Mouse (Mus musculus) hindbrain, postnatal 0 days (tissue): ENCODE results near the gene Fam19a2. TPM values are rescaled to one million over a fixed set of nuclear protein-coding genes. Genes with fewer than 3 reads are reported as not detected.

Experiments
- ATAC-seq: fragments of 200-750 bp; cut with Nextera tagmentation; 2 replicates; pipeline ENCODE4 v1.8.0; 2017; ENCODE audit warnings: mild to moderate bottlenecking, moderate TSS enrichment, moderate library complexity
- DNase-seq: peaks from one replicate; pipeline ENCODE4 v3.0.0-alpha.2; 2015; ENCODE audit warnings: low spot score
- H3K27ac ChIP-seq: fragments of 300-500 bp; sonication (generic); 2 replicates; pipeline ENCODE4 v1.5.1; 2014; ENCODE audit warnings: mild to moderate bottlenecking
- H3K27me3 ChIP-seq: fragments of 300-500 bp; sonication (generic); 2 replicates; pipeline ENCODE4 v1.6.1; 2014; ENCODE audit warnings: low read length, mixed read lengths; ENCODE audit not compliant: insufficient read depth
- H3K36me3 ChIP-seq: fragments of 300-500 bp; sonication (generic); 2 replicates; pipeline ENCODE4 v1.6.1; 2014; ENCODE audit warnings: low read length, mixed read lengths; ENCODE audit not compliant: insufficient read depth
- H3K4me1 ChIP-seq: fragments of 300-500 bp; sonication (generic); 2 replicates; pipeline ENCODE4 v1.6.1; 2014; ENCODE audit warnings: antibody characterized with exemption, low read length, mixed read lengths; ENCODE audit not compliant: insufficient read depth
- H3K4me2 ChIP-seq: fragments of 300-500 bp; sonication (generic); 2 replicates; pipeline ENCODE4 v1.6.1; 2014; ENCODE audit warnings: low read depth, mild to moderate bottlenecking, low read length, moderate library complexity, mixed read lengths
- H3K4me3 ChIP-seq: fragments of 300-500 bp; sonication (generic); 2 replicates; pipeline ENCODE4 v1.5.1; 2014; ENCODE audit warnings: low read length
- H3K9ac ChIP-seq: fragments of 300-500 bp; sonication (generic); replicated peaks from 2 replicates; pipeline ENCODE4 v1.6.1; 2014; ENCODE audit warnings: mild to moderate bottlenecking, low read length, moderate library complexity, mixed read lengths
- H3K9me3 ChIP-seq: fragments of 300-500 bp; sonication (generic); 2 replicates; pipeline ENCODE4 v1.6.1; 2016; ENCODE audit warnings: low read length, mixed read lengths
- CTCF ChIP-seq: IDR thresholded peaks from 2 replicates; pipeline ENCODE4 v1.5.1; 2016; ENCODE audit warnings: antibody characterized with exemption, control low read depth, low read depth
- WGBS: fragments of 180-500 bp; shearing (Covaris S2); extraction: QIAGEN DNeasy Blood & Tissue Kit; methylation state at CpG from one replicate; pipeline ENCODE4 v1.1.7; 2014; 5-methylcytosine and 5-hydroxymethylcytosine counted together
- polyA plus RNA-seq: library from polyadenylated mRNA; unstranded; fragments of >200 nt; fragmentation: Nextera tagmentation; extraction: Ambion mirVana; gene quantifications from 2 replicates; pipeline ENCODE4 v1.2.1, GENCODE M21; 2015
- total RNA-seq: library from RNA; depleted of rRNA; stranded (reverse); fragments of >200 nt; gene quantifications from 2 replicates; pipeline ENCODE4 v1.2.3, GENCODE M21; 2014

Fam19a2 gene
- total and polyA plus RNA-seq, 2 experiments from 2014 or later: 48.9 to 90.5 TPM

GRCm38 (mm10) chr10:123536143-123536542 is 272.3 kb downstream of the Fam19a2 start:
- H3K27me3 ChIP-seq: no peaks in the 10 kb centered on the region
- TF ChIP-seq CTCF: no peak
- DNase-seq (no peak), ATAC-seq (no peak)
- no peak overlapping the region for H3K27ac ChIP-seq
- H3K4me3 ChIP-seq: no peak overlapping the region
- WGBS: 83% methylated on average over 4 of the region's 4 CpGs
- no peak overlapping the region for H3K4me2 ChIP-seq
- H3K9ac ChIP-seq: no peak overlapping the region
- no peaks in the 10 kb centered on the region for H3K9me3 ChIP-seq
- no peaks in the 10 kb centered on the region for H3K36me3 ChIP-seq
- no peaks in the 10 kb centered on the region for H3K4me1 ChIP-seq

DNA sequence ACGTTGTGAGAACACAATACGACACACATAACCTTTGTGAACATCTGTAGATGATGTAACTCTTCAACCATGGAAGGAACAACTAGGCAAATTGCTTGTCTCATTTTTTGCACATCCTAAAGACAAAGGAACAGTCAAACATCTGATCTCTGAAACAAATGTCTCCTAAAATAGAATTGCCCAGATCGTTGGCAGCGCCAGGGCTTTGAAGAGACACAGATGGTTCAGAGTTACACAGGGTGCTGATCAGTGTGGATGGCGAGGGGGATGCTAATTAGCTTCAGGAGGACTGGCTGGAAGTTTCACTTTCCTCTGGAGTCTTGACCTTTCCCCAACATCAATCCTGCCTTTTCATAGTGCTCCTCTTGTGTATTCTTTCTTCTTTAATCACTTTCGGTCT is 284.6 kb downstream of the Fam19a2 start:
- H3K9me3 ChIP-seq: no peaks in the 10 kb centered on the region
- ATAC-seq: no peak
- H3K4me2 ChIP-seq: no peak overlapping the region
- no peak overlapping the region for H3K9ac ChIP-seq
- no peak for TF ChIP-seq CTCF
- no peak overlapping the region for H3K27ac ChIP-seq
- no peaks in the 10 kb centered on the region for H3K36me3 ChIP-seq
- H3K4me1 ChIP-seq: no peaks in the 10 kb centered on the region
- WGBS: 76% methylated on average over 6 of the region's 6 CpGs
- no peak for DNase-seq
- no peak overlapping the region for H3K4me3 ChIP-seq
- no peaks in the 10 kb centered on the region for H3K27me3 ChIP-seq

DNA sequence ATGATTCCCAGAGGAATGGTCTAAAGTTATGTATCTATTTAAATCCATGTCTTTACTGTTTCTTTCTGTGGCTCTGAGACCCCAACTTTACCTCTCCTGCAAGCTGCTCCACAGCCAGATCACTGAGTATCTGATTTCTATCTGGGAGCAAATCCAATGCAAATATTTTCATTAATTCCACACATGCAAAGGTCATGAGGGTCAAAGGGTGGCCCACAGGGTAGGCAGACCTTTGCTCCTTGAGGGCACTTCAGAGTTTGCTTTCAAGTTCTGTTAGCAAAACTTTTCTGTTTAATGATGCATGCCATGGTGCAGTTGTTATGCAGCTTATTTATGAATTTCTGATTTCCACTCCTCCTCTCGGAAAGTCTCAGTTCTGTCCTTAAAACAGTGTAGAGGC is 303.9 kb downstream of the Fam19a2 start:
- ATAC-seq: no peak

GRCm38 (mm10) chr10:123570616-123571188 is 306.9 kb downstream of the Fam19a2 start:
- Histone ChIP-seq H3K4me1 (0 out of 2 replicates have a peak, but pooled peaks cover 3% of the 10 kb centered on the region), H3K27me3 (no peaks in the 10 kb centered on the region), H3K36me3 (no peaks in the 10 kb centered on the region), H3K4me2 (no peak overlapping the region), H3K9me3 (no peaks in the 10 kb centered on the region), H3K27ac (no peak overlapping the region), H3K4me3 (no peak overlapping the region), H3K9ac (no peak overlapping the region)
- no peak for TF ChIP-seq CTCF
- DNase-seq: no peak
- 71% methylated on average over 10 of the region's 10 CpGs for WGBS
- no peak for ATAC-seq

More for the DNA sequence above, 303.9 kb downstream of the Fam19a2 start:
- WGBS: 79% methylated on average over 1 of the region's 1 CpGs
- Histone ChIP-seq H3K27me3 (no peaks in the 10 kb centered on the region), H3K9me3 (no peaks in the 10 kb centered on the region), H3K9ac (no peak overlapping the region), H3K4me3 (no peak overlapping the region), H3K36me3 (no peaks in the 10 kb centered on the region), H3K4me2 (no peak overlapping the region), H3K27ac (no peak overlapping the region), H3K4me1 (0 out of 2 replicates have a peak, but pooled peaks cover 3% of the 10 kb centered on the region)
- no peak for DNase-seq
- TF ChIP-seq CTCF: no peak

DNA sequence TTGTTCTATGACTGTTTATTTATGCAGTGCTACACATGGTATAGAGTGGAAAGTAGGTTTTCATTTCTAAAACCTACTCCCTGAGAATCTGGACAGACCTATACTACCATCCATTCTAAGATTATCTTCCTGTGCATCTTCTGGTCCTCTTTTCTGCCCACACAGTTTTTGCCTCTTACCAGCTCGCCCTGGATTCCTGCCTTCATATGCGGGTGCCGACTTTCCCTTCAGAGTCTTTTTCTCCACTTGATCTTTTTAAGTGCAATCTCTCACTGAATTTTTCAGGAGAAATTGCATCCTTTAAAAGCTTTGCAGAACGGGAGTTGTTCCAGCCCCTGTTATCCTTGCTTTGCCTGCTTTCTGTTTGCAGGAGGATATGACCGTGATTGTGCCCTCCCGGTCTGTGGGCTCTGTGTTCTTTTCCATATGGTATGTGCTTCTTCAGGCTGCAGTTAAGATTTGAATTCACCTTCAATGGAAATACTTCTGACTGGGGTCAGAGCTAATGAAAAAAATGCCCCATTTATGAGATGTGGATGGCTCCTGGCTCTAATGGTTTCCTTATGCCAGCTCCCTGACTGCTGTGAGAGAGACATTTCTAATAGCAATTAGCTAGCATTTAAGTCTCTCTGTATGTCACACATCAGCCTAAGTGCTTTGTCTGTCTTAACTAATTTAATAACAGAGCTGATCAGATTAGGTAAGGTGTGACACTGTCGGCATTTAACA is 308.7 kb downstream of the Fam19a2 start:
- Histone ChIP-seq H3K4me3 (no peak overlapping the region), H3K36me3 (no peaks in the 10 kb centered on the region), H3K4me1 (0 out of 2 replicates have a peak, but pooled peaks cover 3% of the 10 kb centered on the region), H3K4me2 (no peak overlapping the region), H3K9ac (no peak overlapping the region), H3K27ac (no peak overlapping the region), H3K9me3 (no peaks in the 10 kb centered on the region), H3K27me3 (no peaks in the 10 kb centered on the region)
- ATAC-seq: no peak
- TF ChIP-seq CTCF: no peak
- WGBS: 81% methylated on average over 7 of the region's 7 CpGs
- no peak for DNase-seq

- no peaks in the 10 kb centered on the region for H3K9me3 ChIP-seq
- H3K36me3 ChIP-seq: no peaks in the 10 kb centered on the region
- no peak overlapping the region for H3K9ac ChIP-seq
- H3K27ac ChIP-seq: no peak overlapping the region
- TF ChIP-seq CTCF: no peak
- DNase-seq: no peak
- no peaks in the 10 kb centered on the region for H3K27me3 ChIP-seq
- no peaks in the 10 kb centered on the region for H3K4me1 ChIP-seq
- 56% methylated on average over 4 of the region's 4 CpGs for WGBS
- H3K4me3 ChIP-seq: no peak overlapping the region
- no peak overlapping the region for H3K4me2 ChIP-seq
- ATAC-seq: no peak
Observed at GRCm38 (mm10) chr10:123577823-123578222, 314.0 kb downstream of the Fam19a2 start.

DNA sequence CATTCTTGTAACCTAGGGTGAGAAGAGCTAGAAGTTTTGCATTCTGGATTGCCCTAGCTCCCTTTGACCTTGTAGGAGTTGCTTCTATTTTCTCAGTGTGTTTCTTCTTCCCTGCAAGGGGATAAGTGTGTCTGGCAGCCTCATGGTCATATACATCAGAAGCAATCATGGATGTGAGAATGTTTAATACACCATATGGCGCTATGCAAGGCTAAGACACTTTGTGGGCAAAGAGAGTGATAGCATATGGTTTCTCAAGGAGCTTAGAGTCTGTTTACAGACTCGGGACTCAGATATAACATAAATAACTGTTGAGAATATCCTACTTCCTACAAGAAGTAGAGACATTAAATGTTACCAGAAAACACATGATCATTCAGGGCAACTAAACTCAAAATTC is 315.2 kb downstream of the Fam19a2 start:
- ATAC-seq (no peak), DNase-seq (peak; percentile 34)
- no peaks in the 10 kb centered on the region for H3K36me3 ChIP-seq
- no peaks in the 10 kb centered on the region for H3K9me3 ChIP-seq
- H3K9ac ChIP-seq: no peak overlapping the region
- 70% methylated on average over 2 of the region's 2 CpGs for WGBS
- TF ChIP-seq CTCF: no peak
- H3K4me3 ChIP-seq: no peak overlapping the region
- no peaks in the 10 kb centered on the region for H3K4me1 ChIP-seq
- H3K27me3 ChIP-seq: no peaks in the 10 kb centered on the region
- no peak overlapping the region for H3K4me2 ChIP-seq
- no peak overlapping the region for H3K27ac ChIP-seq
